Mouse (Mus musculus): Measurements from ENCODE around the gene B2m. TPM values are rescaled to one million over a fixed set of nuclear protein-coding genes. Genes with fewer than 3 reads are reported as not detected.
A peak's percentile ranks its signal among the peaks of the same experiment; 100 is the strongest.

Gene B2m
- polyA plus RNA-seq, 1 experiment from 2014 or later, result 1,787 TPM

DNA sequence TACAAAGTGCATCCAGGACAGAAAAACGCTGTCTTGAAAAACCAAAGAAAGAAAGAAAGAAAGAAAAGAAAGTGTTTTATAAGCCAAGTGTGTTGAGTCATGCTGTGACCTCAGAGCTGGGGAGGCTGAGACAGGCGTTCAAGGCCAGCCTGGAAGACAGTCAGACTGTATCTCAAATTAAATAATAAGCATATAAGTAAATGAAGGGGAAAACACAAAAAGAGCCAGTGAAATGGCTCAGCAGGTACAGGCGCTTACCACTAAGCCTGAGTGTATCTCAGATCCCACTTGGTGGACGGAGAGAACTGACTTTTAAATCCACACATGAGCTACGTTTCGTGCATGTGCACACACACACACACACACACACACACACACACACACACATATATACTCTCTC, 1.8 kb downstream of the B2m start:
- DNase-seq (ENCODE audit: low spot score), result no peak

- no peak for DNase-seq (ENCODE audit: low spot score)
These were observed 2.2 kb downstream of the B2m start for GRCm38 (mm10) chr2:122149716-122150115.

GRCm38 (mm10) chr2:122151221-122151620, 3.7 kb downstream of the B2m start:
- no peak for DNase-seq (ENCODE audit: low spot score)

DNA sequence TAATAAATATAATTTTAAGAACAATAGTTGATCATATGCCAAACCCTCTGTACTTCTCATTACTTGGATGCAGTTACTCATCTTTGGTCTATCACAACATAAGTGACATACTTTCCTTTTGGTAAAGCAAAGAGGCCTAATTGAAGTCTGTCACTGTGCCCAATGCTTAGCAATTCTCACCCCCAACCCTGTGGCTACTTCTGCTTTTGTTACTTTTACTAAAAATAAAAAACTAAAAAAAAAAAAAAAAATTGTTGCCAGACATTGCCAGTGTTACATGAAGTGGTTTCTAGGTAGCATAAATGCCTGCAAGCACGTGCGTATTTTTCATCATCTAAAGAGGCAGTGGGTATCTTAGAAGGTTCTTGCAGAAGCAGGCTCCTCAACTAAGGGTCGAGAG, 5.4 kb downstream of the B2m start:
- no peak for DNase-seq (ENCODE audit: low spot score)

- no peak for DNase-seq (ENCODE audit: low spot score)
These were observed 6.3 kb downstream of the B2m start for GRCm38 (mm10) chr2:122153681-122154365.

DNA sequence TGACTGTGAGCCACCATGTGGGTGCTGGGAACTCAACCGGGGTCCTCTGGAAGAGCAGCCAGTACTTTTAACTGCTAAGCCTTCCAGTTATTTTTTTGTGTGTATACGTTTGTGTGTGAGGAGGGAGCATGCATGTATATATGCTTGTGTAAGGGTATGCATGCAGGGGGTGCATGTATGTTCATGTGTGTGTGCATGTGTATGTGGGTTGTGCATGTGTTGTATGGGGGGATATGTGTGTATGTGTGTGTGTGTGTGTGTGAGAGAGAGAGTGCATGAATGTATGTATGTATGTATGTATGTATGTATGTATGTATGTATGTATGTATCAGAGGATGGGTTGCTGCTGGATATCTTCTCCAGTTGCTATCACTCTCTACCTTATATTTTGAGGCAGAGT, 7.0 kb downstream of the B2m start:
- no peak for DNase-seq (ENCODE audit: low spot score)

DNA sequence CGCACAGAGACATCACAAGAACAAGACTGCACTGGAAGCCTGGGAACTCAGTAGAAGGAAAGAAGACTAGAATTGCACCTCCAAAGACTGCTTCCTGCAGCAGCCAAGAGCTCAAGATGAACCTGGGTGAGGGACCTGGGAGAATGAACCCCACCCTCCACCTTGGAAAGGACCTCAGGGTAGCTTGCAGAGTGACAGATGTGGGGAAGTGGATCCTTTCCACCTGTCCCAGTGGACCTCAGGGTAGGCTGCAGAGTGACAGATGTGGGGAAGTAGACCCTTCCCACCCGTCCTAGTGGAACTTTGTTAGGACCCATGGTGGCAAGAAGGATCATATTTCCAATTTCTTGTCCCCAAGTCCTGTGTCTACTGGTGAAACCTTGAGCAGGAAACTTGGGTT, 7.8 kb downstream of the B2m start:
- no peak for DNase-seq (ENCODE audit: low spot score)

- DNase-seq (ENCODE audit: low spot score), result no peak
These were observed 8.7 kb downstream of the B2m start for GRCm38 (mm10) chr2:122156051-122156700.

- no peak for DNase-seq (ENCODE audit: low spot score)
These were observed 10.1 kb downstream of the B2m start for GRCm38 (mm10) chr2:122157561-122157960.

- no peak for DNase-seq (ENCODE audit: low spot score)
These were observed 10.9 kb downstream of the B2m start for GRCm38 (mm10) chr2:122158362-122158802.

GRCm38 (mm10) chr2:122159667-122160066, 12.2 kb downstream of the B2m start:
- DNase-seq (ENCODE audit: low spot score), result peak; percentile 74

- peak; percentile 80 for DNase-seq (ENCODE audit: low spot score)
These were observed 13.2 kb downstream of the B2m start, which contains the start of gene Trim69 for GRCm38 (mm10) chr2:122160680-122161079. Gene Trim69, plus strand, starts transcription at chr2:122160700.

- DNase-seq (ENCODE audit: low spot score), result no peak
These were observed 14.1 kb downstream of the B2m start for GRCm38 (mm10) chr2:122161542-122161941.

DNA sequence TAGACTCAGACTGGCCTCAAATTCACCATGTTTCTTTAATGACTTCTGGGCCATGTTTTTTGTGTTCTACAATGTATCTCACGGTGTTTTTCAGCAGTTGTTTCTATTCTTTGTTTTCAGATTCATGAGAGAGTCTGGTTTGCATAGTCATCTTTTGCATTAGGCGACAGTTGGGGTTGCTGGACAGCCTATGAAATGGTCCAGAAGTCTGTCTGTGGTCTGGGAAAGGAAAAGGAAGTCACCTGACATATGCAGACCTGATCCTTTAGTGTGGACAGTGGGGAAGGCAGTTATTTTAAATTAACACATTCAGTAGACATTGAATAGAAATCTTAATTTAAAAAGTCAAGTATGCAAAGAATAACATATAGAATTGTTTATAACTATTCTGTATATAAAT, 15.0 kb downstream of the B2m start:
- DNase-seq (ENCODE audit: low spot score), result no peak

DNA sequence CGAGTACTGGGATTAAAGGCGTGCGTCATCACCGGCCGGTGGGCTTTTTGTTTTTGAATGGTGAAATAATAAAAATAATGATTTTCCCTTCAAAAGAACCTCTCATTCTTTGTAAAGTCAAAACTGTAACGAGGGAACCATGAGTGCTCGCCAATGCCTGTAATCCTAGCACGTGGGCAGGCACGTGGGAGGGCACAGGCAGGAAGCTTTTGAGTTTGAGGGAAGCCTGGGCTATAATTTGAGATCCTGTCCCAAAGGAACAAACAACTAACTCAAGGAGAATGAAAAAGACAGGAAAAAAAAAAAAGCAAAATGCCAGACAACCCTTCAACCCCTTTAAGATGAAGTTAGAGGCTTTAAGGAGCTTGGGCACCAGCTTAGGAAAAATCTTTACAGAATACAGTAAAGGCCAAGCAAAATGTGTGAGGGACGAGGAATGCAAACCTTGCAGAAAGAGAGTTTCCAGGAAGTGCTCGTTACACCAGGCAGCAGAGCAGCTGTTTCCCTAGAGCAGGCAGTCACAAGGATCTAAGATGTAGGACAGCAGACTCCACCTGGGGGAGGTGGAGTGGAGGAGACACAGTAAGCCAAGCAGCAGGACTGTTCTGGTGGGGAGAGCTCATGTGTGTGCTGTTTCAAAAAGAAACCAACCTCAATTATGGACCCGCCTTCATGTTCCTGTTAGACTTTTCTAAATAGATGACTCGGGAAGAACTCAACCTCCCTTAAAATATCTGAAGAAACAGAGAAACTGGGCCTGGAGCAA, 16.1 kb downstream of the B2m start:
- peak; percentile 60 for DNase-seq (ENCODE audit: low spot score)

GRCm38 (mm10) chr2:122164293-122164692, 16.8 kb downstream of the B2m start:
- no peak for DNase-seq (ENCODE audit: low spot score)

DNA sequence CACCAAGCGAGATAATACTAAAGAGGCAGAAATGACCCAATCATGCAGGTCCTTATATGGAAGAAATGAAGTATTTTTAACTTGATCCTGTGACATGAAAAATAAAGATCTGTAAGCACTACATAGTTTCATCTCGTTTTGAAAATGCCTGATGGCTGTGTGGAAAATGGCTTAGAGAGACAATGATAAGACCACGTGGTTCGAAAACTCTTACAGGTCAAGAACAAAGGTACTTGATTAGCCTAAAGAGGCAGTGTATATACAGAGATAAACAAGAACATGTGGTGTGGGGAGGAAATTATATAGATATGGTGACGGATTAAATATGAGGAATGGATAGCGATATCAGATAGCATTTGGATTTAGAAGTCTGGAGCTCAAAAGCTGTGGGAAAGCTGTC, 23.8 kb downstream of the B2m start:
- no peak for DNase-seq (ENCODE audit: low spot score)

GRCm38 (mm10) chr2:122172188-122172587, 24.7 kb downstream of the B2m start:
- DNase-seq (ENCODE audit: low spot score), result no peak

GRCm38 (mm10) chr2:122180051-122180822, 32.8 kb downstream of the B2m start:
- peak; percentile 71 for DNase-seq (ENCODE audit: low spot score)

DNA sequence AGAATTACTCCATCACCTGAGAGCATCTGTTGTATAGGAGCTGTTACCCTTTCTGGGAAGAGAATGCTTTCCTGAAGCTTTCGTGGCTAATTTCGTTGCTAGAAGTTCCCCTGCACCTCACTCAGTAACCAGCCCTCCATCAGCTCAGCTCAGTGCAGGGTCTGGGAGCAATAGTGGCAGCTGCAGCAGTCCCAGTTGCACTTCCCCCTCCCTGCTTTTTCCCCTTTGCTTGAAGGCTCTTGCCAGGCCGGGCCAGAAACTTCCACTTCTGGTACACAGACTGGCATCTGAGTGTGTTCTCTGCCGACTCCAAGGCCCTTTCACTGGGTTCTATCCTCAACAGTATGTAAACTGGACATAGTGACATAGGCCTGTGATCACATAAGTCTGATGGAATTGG, 37.6 kb downstream of the B2m start:
- DNase-seq (ENCODE audit: low spot score), result no peak

GRCm38 (mm10) chr2:122186106-122186505, 38.6 kb downstream of the B2m start, which contains the start of the genes Patl2 and Terb2:
Gene Patl2, minus strand, starts transcription at chr2:122186189.
Gene Terb2, plus strand, starts transcription at chr2:122186272.
- no peak for DNase-seq (ENCODE audit: low spot score)
